Mouse (Mus musculus): ENCODE results near the gene Slc34a3. TPM values are rescaled to one million over a fixed set of nuclear protein-coding genes. Genes with fewer than 3 reads are reported as not detected.
A peak's percentile ranks its signal among the peaks of the same experiment; 100 is the strongest.
"Not testable (repeated sequence)": the region's sequence is repeated elsewhere in the genome, so short reads cannot be mapped to it uniquely, and the experiment has no call there.

Gene Slc34a3
- polyA plus RNA-seq, 1 experiment from 2014 or later, result not detected

DNA sequence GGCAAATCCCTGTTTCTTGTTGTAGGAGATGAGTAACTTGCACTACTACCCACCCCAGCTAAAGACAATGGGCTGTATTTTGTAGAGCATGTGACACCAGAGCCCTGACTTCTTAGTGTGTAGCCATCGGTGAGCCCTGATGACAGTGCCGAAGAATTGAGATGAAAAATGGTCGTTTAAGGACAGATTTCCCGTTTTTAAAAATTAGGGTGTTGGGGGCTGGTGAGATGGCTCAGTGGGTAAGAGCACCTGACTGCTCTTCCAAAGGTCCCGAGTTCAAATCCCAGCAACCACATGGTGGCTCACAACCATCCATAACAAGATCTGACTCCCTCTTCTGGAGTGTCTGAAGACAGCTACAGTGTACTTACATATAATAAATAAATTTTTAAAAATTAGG lies 23.1 kb upstream of the Slc34a3 start:
- DNase-seq (ENCODE audit: low spot score); H3K9ac ChIP-seq (ENCODE audit: low read depth, low read length); H3K4me3 ChIP-seq (ENCODE audit: low read depth, low read length); H3K9me3 ChIP-seq (ENCODE audit: control insufficient read depth, low read length); H3K27ac ChIP-seq (replicated peaks; ENCODE audit: low read depth, low read length); H3K36me3 ChIP-seq (ENCODE audit: control insufficient read depth, insufficient read depth, low read length); H3K27me3 ChIP-seq (replicated peaks; ENCODE audit: control insufficient read depth, insufficient read depth, low read length); ATAC-seq (ENCODE audit: low read depth); H3K4me2 ChIP-seq (ENCODE audit: low read depth, low read length): not testable (repeated sequence)
- peaks cover 13% of the 10 kb centered on the region; the same call in 1 of the 2 replicates for H3K4me1 ChIP-seq (ENCODE audit: control insufficient read depth, insufficient read depth, low read length)
- WGBS, result 81% methylated on average over 5 of the region's 5 CpGs

DNA sequence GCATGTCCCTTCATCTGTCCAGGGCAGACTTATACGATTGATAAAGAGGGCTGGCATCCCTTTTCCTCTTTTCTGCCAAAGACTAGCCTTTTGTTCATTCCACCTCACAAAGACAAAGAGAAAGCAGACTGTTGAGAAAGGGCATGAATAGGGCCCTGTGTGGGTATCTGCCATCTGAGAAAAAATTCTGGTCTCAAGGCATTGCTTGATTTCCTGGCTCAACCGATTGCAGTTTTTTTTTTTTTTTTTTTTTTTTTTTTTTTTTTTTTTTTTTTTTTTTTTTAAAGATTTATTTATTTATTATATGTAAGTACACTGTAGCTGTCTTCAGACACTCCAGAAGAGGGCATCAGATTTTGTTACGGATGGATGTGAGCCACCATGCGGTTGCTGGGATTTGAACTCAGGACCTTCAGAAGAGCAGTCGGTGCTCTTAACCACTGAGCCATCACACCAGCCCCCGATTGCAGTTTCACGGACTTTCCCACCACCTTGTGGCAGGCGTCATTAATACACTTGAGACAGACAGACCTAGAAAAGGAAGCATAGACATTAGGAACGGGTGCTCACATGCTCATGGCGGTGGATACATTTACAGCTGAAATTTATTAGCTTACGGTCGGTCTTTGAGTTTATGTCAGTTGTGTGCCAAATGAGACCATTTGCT lies 22.4 kb upstream of the Slc34a3 start:
- Histone ChIP-seq H3K9ac (ENCODE audit: low read depth, low read length) (peak overlapping the region; percentile 77; the same call in 1 of the 2 replicates), H3K4me2 (ENCODE audit: low read depth, low read length) (peak overlapping the region; percentile 90), H3K4me3 (ENCODE audit: low read depth, low read length) (peak overlapping the region; percentile 78)
- H3K27ac ChIP-seq (replicated peaks; ENCODE audit: low read depth, low read length); H3K27me3 ChIP-seq (replicated peaks; ENCODE audit: control insufficient read depth, insufficient read depth, low read length); H3K9me3 ChIP-seq (ENCODE audit: control insufficient read depth, low read length); DNase-seq (ENCODE audit: low spot score); H3K36me3 ChIP-seq (ENCODE audit: control insufficient read depth, insufficient read depth, low read length); ATAC-seq (ENCODE audit: low read depth); H3K4me1 ChIP-seq (ENCODE audit: control insufficient read depth, insufficient read depth, low read length): not testable (repeated sequence)
- 56% methylated on average over 10 of the region's 12 CpGs for WGBS

DNA sequence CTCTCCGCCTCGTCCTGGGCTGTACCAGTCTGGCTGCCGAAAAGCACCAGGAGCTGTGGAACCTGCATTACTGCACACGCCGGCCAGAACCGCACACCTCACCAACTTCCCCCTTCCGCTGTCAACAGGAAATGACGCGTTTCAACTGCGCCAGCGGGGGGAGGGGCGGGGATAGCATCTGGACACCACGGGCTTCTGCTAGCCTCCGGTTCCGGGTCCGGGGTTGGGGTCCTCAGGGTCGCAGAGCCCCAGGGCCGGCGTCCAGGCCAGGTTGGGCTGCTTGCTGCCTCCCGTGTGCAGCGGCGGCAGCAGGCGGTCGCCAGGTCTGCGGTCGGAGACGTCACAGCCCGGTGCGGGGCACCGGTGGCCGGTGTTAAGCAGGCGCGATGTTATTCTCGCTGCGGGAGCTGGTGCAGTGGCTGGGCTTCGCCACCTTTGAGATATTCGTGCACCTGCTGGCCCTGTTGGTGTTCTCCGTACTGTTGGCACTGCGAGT lies 21.2 kb upstream of the Slc34a3 start, which contains the start of gene Tmem203:
Tmem203 (plus strand) TSS at position 156 of the 496 bp plus-strand sequence.
- ATAC-seq (ENCODE audit: low read depth), result peak; percentile 93
- peaks cover 10% of the 10 kb centered on the region; the same call in 1 of the 2 replicates for H3K4me1 ChIP-seq (ENCODE audit: control insufficient read depth, insufficient read depth, low read length)
- H3K9me3 ChIP-seq (ENCODE audit: control insufficient read depth, low read length), result no peaks in the 10 kb centered on the region
- no peaks in the 10 kb centered on the region for H3K27me3 ChIP-seq (replicated peaks; ENCODE audit: control insufficient read depth, insufficient read depth, low read length)
- peak; percentile 92 for DNase-seq (ENCODE audit: low spot score)
- peaks cover 12% of the 10 kb centered on the region; the same call in 1 of the 2 replicates for H3K36me3 ChIP-seq (ENCODE audit: control insufficient read depth, insufficient read depth, low read length)
- peak within 1 kb of the TSS; percentile 77 for H3K9ac ChIP-seq (ENCODE audit: low read depth, low read length)
- peak within 1 kb of the TSS; percentile 65 for H3K27ac ChIP-seq (replicated peaks; ENCODE audit: low read depth, low read length)
- WGBS, result 0% methylated on average over 20 of the region's 39 CpGs
- peak within 1 kb of the TSS; percentile 90 for H3K4me2 ChIP-seq (ENCODE audit: low read depth, low read length)
- peak within 1 kb of the TSS; percentile 78 for H3K4me3 ChIP-seq (ENCODE audit: low read depth, low read length)

DNA sequence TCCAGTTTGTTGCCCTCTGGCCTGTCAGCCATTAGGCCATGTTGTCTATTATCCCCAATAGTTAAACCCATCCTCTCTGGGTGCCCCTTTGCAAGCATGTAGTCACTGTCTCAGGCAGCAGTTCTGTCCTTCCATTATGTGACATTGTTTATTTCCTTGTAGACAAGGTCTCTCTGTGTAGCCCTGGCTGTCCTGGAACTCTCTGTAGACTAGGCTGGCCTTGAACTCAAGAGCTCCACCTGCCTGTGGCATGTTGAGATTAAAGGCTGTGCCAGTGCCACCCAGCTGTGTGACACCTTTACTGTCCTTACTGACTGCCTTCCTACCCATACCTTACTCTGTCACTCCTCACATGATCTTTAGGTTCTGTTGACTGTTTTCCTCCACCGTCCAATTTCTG lies 18.2 kb upstream of the Slc34a3 start:
- WGBS, result 76% methylated on average over 1 of the region's 1 CpGs
- Histone ChIP-seq H3K9me3 (ENCODE audit: control insufficient read depth, low read length) (no peaks in the 10 kb centered on the region), H3K27me3 (replicated peaks; ENCODE audit: control insufficient read depth, insufficient read depth, low read length) (no peaks in the 10 kb centered on the region), H3K4me1 (ENCODE audit: control insufficient read depth, insufficient read depth, low read length) (peaks cover 10% of the 10 kb centered on the region; the same call in 1 of the 2 replicates), H3K4me3 (ENCODE audit: low read depth, low read length) (no peak overlapping the region), H3K27ac (replicated peaks; ENCODE audit: low read depth, low read length) (no peak overlapping the region), H3K36me3 (ENCODE audit: control insufficient read depth, insufficient read depth, low read length) (peaks cover 36% of the 10 kb centered on the region), H3K9ac (ENCODE audit: low read depth, low read length) (no peak overlapping the region), H3K4me2 (ENCODE audit: low read depth, low read length) (no peak overlapping the region)
- no peak for DNase-seq (ENCODE audit: low spot score)
- no peak for ATAC-seq (ENCODE audit: low read depth)

DNA sequence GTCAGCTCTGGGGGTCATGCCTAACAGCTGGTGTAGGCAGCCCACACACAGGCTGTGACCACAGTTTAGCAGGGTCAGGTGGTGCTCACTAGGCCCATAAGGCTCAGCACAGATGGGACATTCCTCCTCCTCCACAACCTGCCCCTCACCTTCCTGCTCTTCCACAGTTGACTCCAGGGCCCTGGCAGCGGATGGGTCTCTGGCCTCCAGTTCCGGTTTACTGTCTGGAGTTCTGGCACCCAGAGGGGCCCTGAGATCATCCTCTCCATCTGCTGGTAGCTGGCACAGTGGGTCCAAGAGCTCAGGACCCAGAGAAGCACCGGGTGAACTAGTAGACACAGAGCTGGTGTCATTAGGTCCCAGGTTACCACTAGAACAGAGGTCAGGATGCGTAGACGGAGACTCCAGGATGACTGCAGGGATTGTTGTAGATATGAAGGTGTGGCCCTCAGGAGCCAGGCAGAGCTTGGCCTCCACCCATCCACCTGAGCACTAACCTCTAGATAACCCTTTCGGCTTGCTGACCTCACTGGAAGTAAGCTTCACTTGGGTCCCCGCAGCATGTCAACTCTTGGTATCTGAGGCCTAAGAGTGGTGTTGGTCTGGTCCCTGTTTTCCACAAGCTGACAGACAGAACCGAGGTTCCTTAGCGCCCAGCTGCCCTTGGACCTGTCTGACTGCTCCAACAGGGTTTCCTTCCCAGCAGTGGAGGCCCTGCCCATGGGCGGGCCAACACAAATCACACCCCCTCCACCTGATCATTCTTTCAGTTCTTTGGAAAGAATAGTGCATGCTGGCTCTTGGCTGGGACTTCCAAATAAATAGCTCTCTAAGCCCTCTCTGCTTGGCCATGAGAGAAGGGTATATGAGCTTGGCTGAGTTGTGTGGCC lies 12.3 kb upstream of the Slc34a3 start, which contains the start of gene AL732309.1:
AL732309.1 (minus strand) TSS at position 681 of the 890 bp plus-strand sequence.
- Histone ChIP-seq H3K9ac (ENCODE audit: low read depth, low read length) (no peak within 1 kb of the TSS), H3K9me3 (ENCODE audit: control insufficient read depth, low read length) (no peaks in the 10 kb centered on the region), H3K4me3 (ENCODE audit: low read depth, low read length) (no peak within 1 kb of the TSS), H3K27me3 (replicated peaks; ENCODE audit: control insufficient read depth, insufficient read depth, low read length) (peaks cover 10% of the 10 kb centered on the region), H3K27ac (replicated peaks; ENCODE audit: low read depth, low read length) (no peak within 1 kb of the TSS), H3K36me3 (ENCODE audit: control insufficient read depth, insufficient read depth, low read length) (peaks cover 39% of the 10 kb centered on the region), H3K4me2 (ENCODE audit: low read depth, low read length) (no peak within 1 kb of the TSS), H3K4me1 (ENCODE audit: control insufficient read depth, insufficient read depth, low read length) (peaks cover 4% of the 10 kb centered on the region)
- no peak for DNase-seq (ENCODE audit: low spot score)
- no peak for ATAC-seq (ENCODE audit: low read depth)
- 89% methylated on average over 10 of the region's 10 CpGs for WGBS

DNA sequence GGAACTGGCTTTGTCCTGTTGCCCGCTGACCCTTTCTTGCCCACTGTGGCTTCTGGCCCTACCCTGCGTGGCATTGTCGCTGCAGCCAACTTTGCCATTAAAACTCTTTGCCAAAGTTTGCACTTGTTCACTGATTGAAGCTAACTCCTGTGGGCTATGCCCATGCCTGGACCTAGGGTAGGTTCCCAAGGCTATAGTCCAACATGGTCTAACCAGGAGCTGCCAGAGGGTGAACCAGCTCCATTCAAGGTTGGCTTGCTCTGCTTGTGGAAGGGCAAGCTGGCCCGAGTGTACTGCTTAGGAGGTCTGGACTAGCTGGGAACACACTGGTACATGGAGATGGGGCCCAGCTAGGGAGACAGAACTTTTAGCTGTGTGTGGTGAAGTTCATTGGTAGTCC lies 10.0 kb upstream of the Slc34a3 start:
- Histone ChIP-seq H3K9me3 (ENCODE audit: control insufficient read depth, low read length) (no peaks in the 10 kb centered on the region), H3K4me3 (ENCODE audit: low read depth, low read length) (no peak overlapping the region), H3K27ac (replicated peaks; ENCODE audit: low read depth, low read length) (no peak overlapping the region), H3K9ac (ENCODE audit: low read depth, low read length) (no peak overlapping the region), H3K36me3 (ENCODE audit: control insufficient read depth, insufficient read depth, low read length) (peaks cover 22% of the 10 kb centered on the region), H3K27me3 (replicated peaks; ENCODE audit: control insufficient read depth, insufficient read depth, low read length) (peaks cover 13% of the 10 kb centered on the region), H3K4me2 (ENCODE audit: low read depth, low read length) (no peak overlapping the region), H3K4me1 (ENCODE audit: control insufficient read depth, insufficient read depth, low read length) (peaks cover 15% of the 10 kb centered on the region)
- WGBS, result 92% methylated on average over 4 of the region's 4 CpGs
- no peak for ATAC-seq (ENCODE audit: low read depth)
- DNase-seq (ENCODE audit: low spot score), result no peak

DNA sequence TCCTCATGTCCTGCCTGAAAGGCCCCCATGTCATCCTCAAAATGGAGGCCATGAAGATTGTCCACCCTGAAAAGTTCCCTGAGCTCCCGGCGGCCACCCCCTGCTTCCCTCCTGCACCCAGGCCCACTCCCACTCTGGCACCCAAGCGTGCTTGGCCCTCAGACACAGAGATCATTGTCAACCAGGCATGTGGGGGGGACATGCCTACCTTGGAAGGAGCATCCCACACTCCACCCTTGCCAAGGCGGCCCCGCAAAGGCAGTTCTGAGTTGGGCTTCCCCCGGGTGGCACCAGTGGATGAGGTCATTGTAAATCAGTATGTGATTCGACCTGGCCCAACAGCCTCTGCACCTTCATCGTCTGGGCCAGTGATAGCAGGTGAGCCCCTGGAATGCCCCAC lies 9.2 kb upstream of the Slc34a3 start:
- Histone ChIP-seq H3K27ac (replicated peaks; ENCODE audit: low read depth, low read length) (no peak overlapping the region), H3K4me3 (ENCODE audit: low read depth, low read length) (no peak overlapping the region), H3K4me2 (ENCODE audit: low read depth, low read length) (peak overlapping the region; percentile 96; the same call in 1 of the 2 replicates), H3K27me3 (replicated peaks; ENCODE audit: control insufficient read depth, insufficient read depth, low read length) (peaks cover 13% of the 10 kb centered on the region), H3K4me1 (ENCODE audit: control insufficient read depth, insufficient read depth, low read length) (peaks cover 15% of the 10 kb centered on the region), H3K9me3 (ENCODE audit: control insufficient read depth, low read length) (no peaks in the 10 kb centered on the region), H3K9ac (ENCODE audit: low read depth, low read length) (no peak overlapping the region), H3K36me3 (ENCODE audit: control insufficient read depth, insufficient read depth, low read length) (peaks cover 14% of the 10 kb centered on the region; the same call in 1 of the 2 replicates)
- DNase-seq (ENCODE audit: low spot score) (no peak), ATAC-seq (ENCODE audit: low read depth) (no peak)
- WGBS, result 73% methylated on average over 7 of the region's 8 CpGs

DNA sequence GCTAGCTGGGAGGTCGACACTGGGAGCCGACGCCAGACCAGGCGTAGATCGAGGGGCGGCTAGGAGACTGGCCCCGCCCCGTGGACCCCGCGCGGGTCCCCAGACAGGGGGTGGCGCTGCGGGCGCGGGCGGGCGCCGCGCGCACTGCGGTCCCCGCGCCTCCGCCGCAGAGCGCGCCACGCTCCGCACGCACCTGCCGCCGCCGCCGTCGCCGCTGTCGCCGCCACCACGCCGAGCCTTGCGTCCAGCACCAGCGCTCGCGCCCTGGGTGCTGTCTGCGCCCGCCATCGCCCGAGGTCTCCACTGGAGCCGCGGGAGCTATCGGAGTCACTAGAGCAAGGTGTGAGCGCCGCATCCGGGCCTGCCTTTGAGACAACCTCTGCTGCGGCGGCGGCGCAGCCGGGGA lies 7.9 kb upstream of the Slc34a3 start, which contains the start of the genes Rnf208 and Cysrt1:
Rnf208 (plus strand) TSS at position 155 of the 406 bp plus-strand sequence.
Cysrt1 (minus strand) TSS at position 352 of the 406 bp plus-strand sequence.
- H3K9ac ChIP-seq (ENCODE audit: low read depth, low read length), result peak within 1 kb of the TSS; percentile 65
- peak within 1 kb of the TSS; percentile 59 for H3K4me3 ChIP-seq (ENCODE audit: low read depth, low read length)
- H3K4me1 ChIP-seq (ENCODE audit: control insufficient read depth, insufficient read depth, low read length), result peaks cover 15% of the 10 kb centered on the region
- ATAC-seq (ENCODE audit: low read depth), result peak; percentile 24; the same call in 1 of the 2 replicates
- 0 out of 2 replicates have a peak within 1 kb of the TSS, but pooled peaks have one; percentile 25 for H3K27ac ChIP-seq (replicated peaks; ENCODE audit: low read depth, low read length)
- H3K27me3 ChIP-seq (replicated peaks; ENCODE audit: control insufficient read depth, insufficient read depth, low read length), result peaks cover 13% of the 10 kb centered on the region
- peaks cover 5% of the 10 kb centered on the region; the same call in 1 of the 2 replicates for H3K36me3 ChIP-seq (ENCODE audit: control insufficient read depth, insufficient read depth, low read length)
- H3K9me3 ChIP-seq (ENCODE audit: control insufficient read depth, low read length), result no peaks in the 10 kb centered on the region
- peak within 1 kb of the TSS; percentile 96 for H3K4me2 ChIP-seq (ENCODE audit: low read depth, low read length)
- DNase-seq (ENCODE audit: low spot score), result no peak
- 0% methylated on average over 1 of the region's 59 CpGs for WGBS

Data from embryonic facial prominence, embryonic 14.5 days (tissue).